Mouse (Mus musculus) frontal cortex, adult 2 months (tissue): ENCODE data around the gene Capn11. TPM values are rescaled to one million over a fixed set of nuclear protein-coding genes. Genes with fewer than 3 reads are reported as not detected.

Experiments used
- DNase-seq, 2 experiments: peaks; one replicate each; pipeline ENCODE4 v3.0.0; 2022; ENCODE audit warnings: low spot score in 1 of 2; ENCODE audit errors: extremely low spot score in 1 of 2
- polyA plus RNA-seq: library from polyadenylated mRNA; depleted of rRNA; stranded (reverse); fragments of >200 nt; gene quantifications from 2 replicates; pipeline ENCODE4 v1.2.3, GENCODE M21; 2012

The Capn11 gene
- polyA plus RNA-seq, 1 experiment = 0.34 TPM

GRCm38 (mm10) chr17:45684667-45685131 is 25.6 kb upstream of the Capn11 start:
- no peak for DNase-seq

- no peak for DNase-seq
Observed at GRCm38 (mm10) chr17:45682843-45683242, 23.7 kb upstream of the Capn11 start.

- peak in 1 of 2 experiments; percentile 30 for DNase-seq
Observed at GRCm38 (mm10) chr17:45681588-45681987, 22.5 kb upstream of the Capn11 start.

GRCm38 (mm10) chr17:45680391-45680980 is 21.4 kb upstream of the Capn11 start:
- peak; percentile 74 to 85 for DNase-seq

GRCm38 (mm10) chr17:45678106-45678505 is 19.0 kb upstream of the Capn11 start:
- peak in 1 of 2 experiments; percentile 72 for DNase-seq

GRCm38 (mm10) chr17:45672598-45672997 is 13.5 kb upstream of the Capn11 start:
- no peak for DNase-seq

GRCm38 (mm10) chr17:45671821-45672220 is 12.7 kb upstream of the Capn11 start:
- DNase-seq = no peak

GRCm38 (mm10) chr17:45667986-45668385 is 8.9 kb upstream of the Capn11 start:
- no peak for DNase-seq

- DNase-seq = no peak
Observed at GRCm38 (mm10) chr17:45667481-45667880, 8.4 kb upstream of the Capn11 start.

GRCm38 (mm10) chr17:45666091-45666490 is 7.0 kb upstream of the Capn11 start:
- DNase-seq = no peak

GRCm38 (mm10) chr17:45664608-45665007 is 5.5 kb upstream of the Capn11 start:
- DNase-seq = no peak

- peak in 1 of 2 experiments; percentile 88 for DNase-seq
Observed at GRCm38 (mm10) chr17:45663106-45663919, 4.2 kb upstream of the Capn11 start.

- no peak for DNase-seq
Observed at GRCm38 (mm10) chr17:45655820-45656219, 3.3 kb downstream of the Capn11 start.

GRCm38 (mm10) chr17:45653233-45653632 is 5.9 kb downstream of the Capn11 start:
- DNase-seq = no peak

GRCm38 (mm10) chr17:45644185-45644584 is 14.9 kb downstream of the Capn11 start:
- no peak for DNase-seq

GRCm38 (mm10) chr17:45642701-45643100 is 16.4 kb downstream of the Capn11 start:
- DNase-seq = peak; percentile 49 to 78

- DNase-seq = no peak
Observed at GRCm38 (mm10) chr17:45641981-45642380, 17.1 kb downstream of the Capn11 start.

GRCm38 (mm10) chr17:45638596-45639295 is 20.4 kb downstream of the Capn11 start:
- no peak for DNase-seq

GRCm38 (mm10) chr17:45634033-45634432 is 25.1 kb downstream of the Capn11 start:
- DNase-seq = no peak

- no peak for DNase-seq
Observed at GRCm38 (mm10) chr17:45631940-45632339, 27.2 kb downstream of the Capn11 start.

- no peak for DNase-seq
Observed at GRCm38 (mm10) chr17:45630992-45631391, 28.1 kb downstream of the Capn11 start.
